Mouse (Mus musculus): ENCODE results near the gene Scd4. TPM values are rescaled to one million over a fixed set of nuclear protein-coding genes. Genes with fewer than 3 reads are reported as not detected.

The Scd4 gene
- polyA plus RNA-seq, 1 experiment from 2014 or later: 0.06 TPM

DNA sequence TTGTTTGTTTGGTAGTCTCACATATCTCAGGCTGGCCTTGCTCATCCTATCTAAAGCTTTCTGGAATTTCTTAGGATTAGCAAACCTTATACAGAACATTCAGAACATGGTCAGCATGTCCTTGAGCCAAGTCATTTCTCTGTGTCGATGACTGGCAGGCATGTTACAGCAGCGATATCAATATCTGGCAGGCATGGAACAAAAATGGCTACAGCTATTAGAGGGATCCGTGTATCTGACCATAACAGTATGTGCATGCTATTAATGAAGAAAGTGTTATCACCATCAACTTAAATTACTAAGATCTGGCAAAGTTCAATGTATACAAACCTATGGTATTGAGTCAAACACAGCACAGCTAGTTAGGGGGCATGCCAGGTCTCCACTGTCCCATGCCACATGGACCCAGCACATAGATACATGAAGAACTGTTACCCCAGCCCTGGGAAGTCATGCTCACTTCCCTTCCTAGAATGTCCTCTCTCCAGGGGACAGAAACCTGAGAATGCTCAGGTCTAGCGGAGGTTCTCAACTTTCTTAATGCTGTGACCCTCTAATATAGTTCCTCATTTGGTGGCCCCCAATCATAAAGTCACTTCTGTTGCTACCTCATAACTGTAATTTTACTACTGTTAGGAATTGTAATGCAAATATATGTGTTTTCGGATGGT, 59.6 kb downstream of the Scd4 start:
- H3K4me3 ChIP-seq: no peak overlapping the region
- peaks cover 28% of the 10 kb centered on the region for H3K4me1 ChIP-seq
- DNase-seq (ENCODE audit: low spot score): no peak
- H3K36me3 ChIP-seq: peaks cover 35% of the 10 kb centered on the region
- no peaks in the 10 kb centered on the region for H3K27me3 ChIP-seq (ENCODE audit: low read depth, poor library complexity, severe bottlenecking)
- no peaks in the 10 kb centered on the region for H3K9me3 ChIP-seq (replicated peaks)
- no peak overlapping the region for H3K27ac ChIP-seq (replicated peaks)
- 85% methylated on average over 5 of the region's 5 CpGs for WGBS

GRCm38 (mm10) chr19:44393962-44394422, 61.1 kb downstream of the Scd4 start:
- DNase-seq (ENCODE audit: low spot score): no peak
- peaks cover 13% of the 10 kb centered on the region for H3K4me1 ChIP-seq
- H3K36me3 ChIP-seq: peaks cover 50% of the 10 kb centered on the region
- 84% methylated on average over 5 of the region's 5 CpGs for WGBS
- no peaks in the 10 kb centered on the region for H3K27me3 ChIP-seq (ENCODE audit: low read depth, poor library complexity, severe bottlenecking)
- H3K4me3 ChIP-seq: no peak overlapping the region
- H3K27ac ChIP-seq (replicated peaks): no peak overlapping the region
- H3K9me3 ChIP-seq (replicated peaks): no peaks in the 10 kb centered on the region

DNA sequence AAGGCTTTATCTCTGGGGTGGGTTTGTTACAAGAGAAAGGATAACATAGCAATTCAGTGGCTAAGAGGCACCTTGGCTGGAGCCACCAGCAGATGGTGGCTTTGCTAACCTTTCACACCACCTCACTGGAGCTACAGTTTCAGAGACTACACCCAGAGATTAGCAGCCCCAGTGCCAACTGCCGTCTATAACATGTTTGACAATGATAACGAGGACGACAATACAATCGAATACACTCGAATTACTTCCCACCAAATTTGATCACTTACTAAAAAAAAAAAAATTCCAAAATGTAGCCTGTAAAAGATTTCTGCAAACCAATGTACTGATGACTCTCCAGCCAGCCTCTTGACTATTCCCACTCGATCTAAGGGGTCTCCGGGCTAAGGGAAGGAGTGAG, 62.1 kb downstream of the Scd4 start:
- Histone ChIP-seq H3K4me3 (no peak overlapping the region), H3K9me3 (replicated peaks) (no peaks in the 10 kb centered on the region), H3K4me1 (peaks cover 3% of the 10 kb centered on the region), H3K36me3 (peaks cover 60% of the 10 kb centered on the region), H3K27me3 (ENCODE audit: low read depth, poor library complexity, severe bottlenecking) (no peaks in the 10 kb centered on the region), H3K27ac (replicated peaks) (no peak overlapping the region)
- 91% methylated on average over 7 of the region's 7 CpGs for WGBS
- no peak for DNase-seq (ENCODE audit: low spot score)

Small RNA genes lying within 50 kb of the gene (microRNA-seq; reads per million reads assigned to microRNA genes)
- gene Mir5114: not detected

Other genes starting within 250 kb of the Scd4 start
- 47.8 and 51.2 TPM in 2 replicates for gene Chuk, start 225.6 kb upstream of the Scd4 start, polyA plus RNA-seq (2016; fragmentation: Nextera tagmentation; extraction: Ambion mirVana)
- gene Cwf19l1, start 197.2 kb upstream of the Scd4 start, polyA plus RNA-seq (2016; fragmentation: Nextera tagmentation; extraction: Ambion mirVana): 38.9 and 42.1 TPM in 2 replicates
- gene Bloc1s2, start 186.6 kb upstream of the Scd4 start, polyA plus RNA-seq (2016; fragmentation: Nextera tagmentation; extraction: Ambion mirVana): 107 and 108 TPM in 2 replicates
- gene Pkd2l1, start 140.7 kb upstream of the Scd4 start, polyA plus RNA-seq (2016; fragmentation: Nextera tagmentation; extraction: Ambion mirVana): 0.15 TPM in 1 of 2 replicates, not detected in the other
- 0.17 and 0.30 TPM in 2 replicates for gene Scd3, start 129.8 kb upstream of the Scd4 start, polyA plus RNA-seq (2016; fragmentation: Nextera tagmentation; extraction: Ambion mirVana)
- 326 and 382 TPM in 2 replicates for gene Scd2, start 39.4 kb upstream of the Scd4 start, polyA plus RNA-seq (2016; fragmentation: Nextera tagmentation; extraction: Ambion mirVana)
- 20.0 and 21.6 TPM in 2 replicates for gene Scd1, start 74.8 kb downstream of the Scd4 start, polyA plus RNA-seq (2016; fragmentation: Nextera tagmentation; extraction: Ambion mirVana)
- 21.2 and 27.7 TPM in 2 replicates for gene Wnt8b, start 160.4 kb downstream of the Scd4 start, polyA plus RNA-seq (2016; fragmentation: Nextera tagmentation; extraction: Ambion mirVana)
- gene Sec31b, start 212.8 kb downstream of the Scd4 start, polyA plus RNA-seq (2016; fragmentation: Nextera tagmentation; extraction: Ambion mirVana): 0.58 and 0.91 TPM in 2 replicates
- gene Gm20538, start 219.7 kb downstream of the Scd4 start, polyA plus RNA-seq (2016; fragmentation: Nextera tagmentation; extraction: Ambion mirVana): not detected in 2 replicates
- 610 and 632 TPM in 2 replicates for gene Ndufb8, start 222.3 kb downstream of the Scd4 start, polyA plus RNA-seq (2016; fragmentation: Nextera tagmentation; extraction: Ambion mirVana)
- gene Hif1an, start 229.8 kb downstream of the Scd4 start, polyA plus RNA-seq (2016; fragmentation: Nextera tagmentation; extraction: Ambion mirVana): 42.1 and 47.9 TPM in 2 replicates